Mouse (Mus musculus): ENCODE data around the gene Neurl1b. TPM values are rescaled to one million over a fixed set of nuclear protein-coding genes. Genes with fewer than 3 reads are reported as not detected.

Gene Neurl1b
- polyA plus RNA-seq, 1 experiment from 2014 or later: 0.49 TPM

GRCm38 (mm10) chr17:26437089-26437815, 22.6 kb downstream of the Neurl1b start:
- H3K36me3 ChIP-seq: peaks cover 4% of the 10 kb centered on the region; the same call in 1 of the 2 replicates
- H3K4me2 ChIP-seq: no peak overlapping the region
- peaks cover 6% of the 10 kb centered on the region for H3K4me1 ChIP-seq (replicated peaks)
- H3K4me3 ChIP-seq: no peak overlapping the region
- no peak overlapping the region for H3K27ac ChIP-seq (replicated peaks)
- no peak overlapping the region for H3K9ac ChIP-seq
- H3K9me3 ChIP-seq: no peaks in the 10 kb centered on the region
- ATAC-seq (ENCODE audit: low read depth): no peak
- WGBS: 86% methylated on average over 14 of the region's 14 CpGs
- H3K27me3 ChIP-seq: peaks cover 52% of the 10 kb centered on the region

- H3K9me3 ChIP-seq: no peaks in the 10 kb centered on the region
- H3K27ac ChIP-seq (replicated peaks): no peak overlapping the region
- no peak for ATAC-seq (ENCODE audit: low read depth)
- 9% methylated on average over 52 of the region's 52 CpGs for WGBS
- peak overlapping the region; percentile 64 for H3K9ac ChIP-seq
- peaks cover 52% of the 10 kb centered on the region for H3K27me3 ChIP-seq
- H3K4me2 ChIP-seq: peak overlapping the region; percentile 63
- H3K4me3 ChIP-seq: peak overlapping the region; percentile 39
- H3K4me1 ChIP-seq (replicated peaks): peaks cover 6% of the 10 kb centered on the region
- peaks cover 3% of the 10 kb centered on the region; the same call in 1 of the 2 replicates for H3K36me3 ChIP-seq
Measured at GRCm38 (mm10) chr17:26439001-26439400, 24.4 kb downstream of the Neurl1b start.

- H3K4me3 ChIP-seq: no peak overlapping the region
- WGBS: 95% methylated on average over 10 of the region's 10 CpGs
- H3K4me1 ChIP-seq (replicated peaks): peaks cover 6% of the 10 kb centered on the region
- no peak overlapping the region for H3K27ac ChIP-seq (replicated peaks)
- no peak overlapping the region for H3K9ac ChIP-seq
- H3K36me3 ChIP-seq: peaks cover 3% of the 10 kb centered on the region; the same call in 1 of the 2 replicates
- H3K4me2 ChIP-seq: no peak overlapping the region
- no peaks in the 10 kb centered on the region for H3K9me3 ChIP-seq
- peaks cover 49% of the 10 kb centered on the region for H3K27me3 ChIP-seq
- ATAC-seq (ENCODE audit: low read depth): no peak
Measured at GRCm38 (mm10) chr17:26441024-26441423, 26.4 kb downstream of the Neurl1b start.

- Histone ChIP-seq H3K9ac (no peak overlapping the region), H3K36me3 (peaks cover 3% of the 10 kb centered on the region; the same call in 1 of the 2 replicates), H3K27me3 (peaks cover 39% of the 10 kb centered on the region), H3K27ac (replicated peaks) (no peak overlapping the region), H3K4me2 (no peak overlapping the region), H3K4me1 (replicated peaks) (peaks cover 6% of the 10 kb centered on the region), H3K4me3 (no peak overlapping the region), H3K9me3 (no peaks in the 10 kb centered on the region)
- WGBS: 91% methylated on average over 6 of the region's 6 CpGs
- no peak for ATAC-seq (ENCODE audit: low read depth)
Measured at GRCm38 (mm10) chr17:26442197-26442596, 27.6 kb downstream of the Neurl1b start.

GRCm38 (mm10) chr17:26443865-26444264, 29.2 kb downstream of the Neurl1b start:
- Histone ChIP-seq H3K9ac (no peak overlapping the region), H3K9me3 (no peaks in the 10 kb centered on the region), H3K27me3 (peaks cover 22% of the 10 kb centered on the region), H3K4me1 (replicated peaks) (peaks cover 4% of the 10 kb centered on the region), H3K4me2 (no peak overlapping the region), H3K27ac (replicated peaks) (no peak overlapping the region), H3K36me3 (peaks cover 3% of the 10 kb centered on the region; the same call in 1 of the 2 replicates), H3K4me3 (no peak overlapping the region)
- 68% methylated on average over 4 of the region's 4 CpGs for WGBS
- no peak for ATAC-seq (ENCODE audit: low read depth)

GRCm38 (mm10) chr17:26449472-26449871, 34.8 kb downstream of the Neurl1b start:
- H3K36me3 ChIP-seq: no peaks in the 10 kb centered on the region
- 81% methylated on average over 3 of the region's 3 CpGs for WGBS

GRCm38 (mm10) chr17:26451651-26452295, 37.1 kb downstream of the Neurl1b start:
- ATAC-seq (ENCODE audit: low read depth): no peak
- 38% methylated on average over 8 of the region's 8 CpGs for WGBS
- H3K27me3 ChIP-seq: no peaks in the 10 kb centered on the region
- no peaks in the 10 kb centered on the region for H3K36me3 ChIP-seq
- no peaks in the 10 kb centered on the region for H3K4me1 ChIP-seq (replicated peaks)
- H3K4me2 ChIP-seq: no peak overlapping the region
- no peaks in the 10 kb centered on the region for H3K9me3 ChIP-seq
- H3K9ac ChIP-seq: no peak overlapping the region
- H3K27ac ChIP-seq (replicated peaks): no peak overlapping the region
- H3K4me3 ChIP-seq: no peak overlapping the region

More at GRCm38 (mm10) chr17:26449472-26449871, 34.8 kb downstream of the Neurl1b start:
- ATAC-seq (ENCODE audit: low read depth): no peak
- Histone ChIP-seq H3K4me2 (no peak overlapping the region), H3K4me3 (no peak overlapping the region), H3K4me1 (replicated peaks) (no peaks in the 10 kb centered on the region), H3K27ac (replicated peaks) (no peak overlapping the region), H3K27me3 (no peaks in the 10 kb centered on the region; the same call in 1 of the 2 replicates), H3K9me3 (no peaks in the 10 kb centered on the region), H3K9ac (no peak overlapping the region)

GRCm38 (mm10) chr17:26452371-26452972, 37.8 kb downstream of the Neurl1b start:
- no peak for ATAC-seq (ENCODE audit: low read depth)
- no peaks in the 10 kb centered on the region for H3K4me1 ChIP-seq (replicated peaks)
- 60% methylated on average over 5 of the region's 5 CpGs for WGBS
- no peak overlapping the region for H3K4me3 ChIP-seq
- no peak overlapping the region for H3K27ac ChIP-seq (replicated peaks)
- H3K4me2 ChIP-seq: no peak overlapping the region
- H3K36me3 ChIP-seq: no peaks in the 10 kb centered on the region
- no peaks in the 10 kb centered on the region for H3K27me3 ChIP-seq
- H3K9ac ChIP-seq: no peak overlapping the region
- H3K9me3 ChIP-seq: no peaks in the 10 kb centered on the region

GRCm38 (mm10) chr17:26457506-26457905, 42.9 kb downstream of the Neurl1b start:
- Histone ChIP-seq H3K27ac (replicated peaks) (no peak overlapping the region), H3K9me3 (no peaks in the 10 kb centered on the region), H3K4me1 (replicated peaks) (no peaks in the 10 kb centered on the region), H3K27me3 (0 out of 2 replicates have a peak, but pooled peaks cover 4% of the 10 kb centered on the region), H3K4me2 (no peak overlapping the region), H3K9ac (no peak overlapping the region), H3K36me3 (no peaks in the 10 kb centered on the region), H3K4me3 (no peak overlapping the region)
- ATAC-seq (ENCODE audit: low read depth): no peak

GRCm38 (mm10) chr17:26458049-26458448, 43.4 kb downstream of the Neurl1b start:
- no peak for ATAC-seq (ENCODE audit: low read depth)
- WGBS: 72% methylated on average over 7 of the region's 7 CpGs
- H3K9me3 ChIP-seq: no peaks in the 10 kb centered on the region
- no peak overlapping the region for H3K4me2 ChIP-seq
- H3K27me3 ChIP-seq: 0 out of 2 replicates have a peak, but pooled peaks cover 5% of the 10 kb centered on the region
- H3K27ac ChIP-seq (replicated peaks): no peak overlapping the region
- no peaks in the 10 kb centered on the region for H3K36me3 ChIP-seq
- H3K4me3 ChIP-seq: no peak overlapping the region
- H3K9ac ChIP-seq: no peak overlapping the region
- H3K4me1 ChIP-seq (replicated peaks): no peaks in the 10 kb centered on the region

GRCm38 (mm10) chr17:26462634-26463170, 48.1 kb downstream of the Neurl1b start:
- Histone ChIP-seq H3K9me3 (no peaks in the 10 kb centered on the region), H3K27ac (replicated peaks) (no peak overlapping the region), H3K36me3 (no peaks in the 10 kb centered on the region), H3K4me1 (replicated peaks) (no peaks in the 10 kb centered on the region; the same call in 1 of the 2 replicates), H3K27me3 (peaks cover 10% of the 10 kb centered on the region; the same call in 1 of the 2 replicates), H3K4me3 (no peak overlapping the region), H3K9ac (no peak overlapping the region), H3K4me2 (no peak overlapping the region)
- 31% methylated on average over 12 of the region's 12 CpGs for WGBS
- no peak for ATAC-seq (ENCODE audit: low read depth)

GRCm38 (mm10) chr17:26463432-26463831, 48.8 kb downstream of the Neurl1b start:
- no peak for ATAC-seq (ENCODE audit: low read depth)
- H3K27me3 ChIP-seq: peaks cover 10% of the 10 kb centered on the region
- H3K4me3 ChIP-seq: no peak overlapping the region
- no peaks in the 10 kb centered on the region for H3K9me3 ChIP-seq
- H3K36me3 ChIP-seq: no peaks in the 10 kb centered on the region
- H3K4me1 ChIP-seq (replicated peaks): no peaks in the 10 kb centered on the region; the same call in 1 of the 2 replicates
- H3K4me2 ChIP-seq: no peak overlapping the region
- no peak overlapping the region for H3K9ac ChIP-seq
- H3K27ac ChIP-seq (replicated peaks): no peak overlapping the region
- WGBS: 91% methylated on average over 5 of the region's 5 CpGs
